Mouse (Mus musculus): ENCODE data around the gene Ism2. TPM values are rescaled to one million over a fixed set of nuclear protein-coding genes. Genes with fewer than 3 reads are reported as not detected.

The Ism2 gene
- polyA plus RNA-seq, 1 experiment from 2014 or later, result 0.33 TPM

DNA sequence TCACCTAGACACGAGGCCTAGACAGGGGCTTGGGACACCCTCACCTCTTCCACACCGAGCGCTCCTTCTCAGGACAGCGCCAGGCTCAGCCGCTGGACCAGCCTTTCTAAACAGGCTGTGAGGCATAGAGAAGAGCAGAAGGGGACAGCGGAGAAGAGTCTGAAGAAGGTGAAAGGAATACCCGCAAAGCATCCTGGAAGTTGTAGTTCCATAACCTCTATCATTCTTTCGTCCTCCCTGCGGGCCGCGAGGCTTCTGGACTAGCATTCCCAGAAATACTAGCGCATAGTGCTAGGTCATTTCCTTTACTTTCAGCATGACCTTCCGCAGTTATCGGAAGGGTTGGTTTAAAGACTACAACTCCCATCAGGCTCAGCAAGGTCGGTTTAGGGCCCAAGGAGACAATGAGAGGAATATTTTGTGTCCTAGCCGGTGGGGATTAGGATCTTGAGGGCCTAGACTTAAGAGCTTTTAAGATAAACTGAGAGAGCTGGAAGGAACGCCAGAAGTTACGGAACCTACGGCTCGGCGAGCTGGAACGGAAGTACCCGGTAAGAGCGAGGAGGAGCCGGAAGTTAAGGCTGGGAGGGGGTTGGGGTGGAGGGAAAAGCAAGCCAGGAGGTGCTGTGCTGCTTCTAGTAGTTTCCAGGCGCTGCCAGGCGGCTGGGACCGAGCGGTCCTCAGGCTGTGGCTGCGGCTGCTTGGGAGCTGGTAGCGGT lies 33.2 kb downstream of the Ism2 start, which contains the start of the genes Vipas39 and Ahsa1:
TSS of gene Vipas39 (minus strand) at position 149 of the 719 bp plus-strand sequence.
TSS of gene Ahsa1 (plus strand) at position 372 of the 719 bp plus-strand sequence.
- peak within 1 kb of the TSS; percentile 93 for H3K27ac ChIP-seq
- peaks cover 28% of the 10 kb centered on the region for H3K4me1 ChIP-seq
- no peaks in the 10 kb centered on the region for H3K9me3 ChIP-seq (replicated peaks)
- H3K36me3 ChIP-seq, result peaks cover 53% of the 10 kb centered on the region
- H3K27me3 ChIP-seq (replicated peaks), result no peaks in the 10 kb centered on the region
- peak within 1 kb of the TSS; percentile 79 for H3K4me2 ChIP-seq
- H3K9ac ChIP-seq, result peak within 1 kb of the TSS; percentile 92
- WGBS (ENCODE audit: insufficient replicate concordance), result under 1% methylated on average over 31 of the region's 31 CpGs
- H3K4me3 ChIP-seq, result peak within 1 kb of the TSS; percentile 88
- peak; percentile 96 for ATAC-seq

DNA sequence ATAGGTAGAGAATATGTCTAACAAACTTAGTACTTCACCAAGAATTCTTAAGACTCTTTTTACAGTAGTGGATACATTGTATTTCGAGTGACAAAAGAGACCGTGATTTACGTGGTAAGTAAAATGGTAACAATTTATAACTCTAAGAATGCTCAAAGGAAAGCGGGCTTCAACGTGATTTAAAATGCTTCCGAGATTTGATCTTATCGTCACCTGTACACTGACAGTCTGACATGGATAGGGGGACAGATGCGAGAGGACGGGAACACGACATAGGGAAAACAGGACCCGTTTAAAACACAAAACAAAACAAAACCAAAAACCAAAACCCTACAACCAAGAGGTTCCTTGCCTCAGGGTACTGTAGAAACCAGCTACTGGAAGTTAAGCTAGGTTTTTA lies 34.1 kb downstream of the Ism2 start:
- Histone ChIP-seq H3K4me3 (peak overlapping the region; percentile 88), H3K4me2 (peak overlapping the region; percentile 79), H3K27ac (peak overlapping the region; percentile 57), H3K27me3 (replicated peaks) (no peaks in the 10 kb centered on the region), H3K9me3 (replicated peaks) (no peaks in the 10 kb centered on the region), H3K9ac (peak overlapping the region; percentile 92), H3K36me3 (peaks cover 52% of the 10 kb centered on the region), H3K4me1 (peaks cover 28% of the 10 kb centered on the region)
- WGBS (ENCODE audit: insufficient replicate concordance), result 21% methylated on average over 11 of the region's 11 CpGs
- no peak for ATAC-seq

DNA sequence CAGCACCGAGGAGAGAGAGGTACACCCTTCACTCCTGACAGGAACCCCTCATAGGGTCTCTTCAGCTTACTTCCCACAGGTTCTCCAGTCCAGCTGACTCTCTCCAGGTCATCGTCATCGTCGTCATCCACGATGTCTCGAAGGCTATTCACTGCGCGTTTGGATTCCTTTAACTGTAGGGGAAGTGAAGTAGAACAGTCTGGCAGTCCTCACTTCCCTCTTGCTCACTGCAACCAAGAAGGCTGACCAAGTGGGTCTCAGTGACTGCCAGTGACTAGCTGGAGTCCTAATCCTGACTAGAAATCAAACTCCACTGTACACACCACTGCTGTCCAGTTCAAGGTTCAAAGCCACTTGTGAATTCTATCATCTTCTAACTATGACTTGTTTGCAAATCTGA lies 38.9 kb downstream of the Ism2 start:
- Histone ChIP-seq H3K27ac (no peak overlapping the region), H3K4me1 (peaks cover 21% of the 10 kb centered on the region), H3K9ac (no peak overlapping the region), H3K9me3 (replicated peaks) (no peaks in the 10 kb centered on the region), H3K36me3 (peaks cover 70% of the 10 kb centered on the region), H3K27me3 (replicated peaks) (no peaks in the 10 kb centered on the region), H3K4me3 (no peak overlapping the region), H3K4me2 (no peak overlapping the region)
- no peak for ATAC-seq
- WGBS (ENCODE audit: insufficient replicate concordance), result 94% methylated on average over 8 of the region's 8 CpGs

DNA sequence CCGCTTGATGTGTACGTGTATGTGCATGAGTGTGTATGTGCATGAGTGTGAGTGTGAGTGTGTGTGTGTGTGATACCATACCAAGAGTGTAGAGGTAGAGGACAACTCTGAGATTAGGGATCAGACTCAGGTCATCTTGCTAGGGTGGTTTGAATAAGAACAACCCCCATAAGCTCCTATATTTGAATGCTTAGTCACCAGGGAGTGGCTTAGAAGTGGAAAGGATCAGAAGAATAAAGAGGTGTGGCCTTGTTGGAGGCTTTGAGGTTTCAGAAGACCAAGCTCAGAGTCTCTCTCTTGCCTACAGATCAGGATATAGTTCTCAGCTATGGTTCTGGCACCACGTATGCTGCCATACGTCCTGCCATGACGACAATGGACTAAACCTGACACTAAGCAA lies 42.9 kb downstream of the Ism2 start:
- Histone ChIP-seq H3K4me2 (no peak overlapping the region), H3K36me3 (peaks cover 83% of the 10 kb centered on the region), H3K27me3 (replicated peaks) (no peaks in the 10 kb centered on the region), H3K4me1 (peaks cover 11% of the 10 kb centered on the region), H3K27ac (no peak overlapping the region), H3K9ac (no peak overlapping the region), H3K4me3 (no peak overlapping the region), H3K9me3 (replicated peaks) (no peaks in the 10 kb centered on the region)
- peak; percentile 75 for ATAC-seq
- 84% methylated on average over 5 of the region's 5 CpGs for WGBS (ENCODE audit: insufficient replicate concordance)

DNA sequence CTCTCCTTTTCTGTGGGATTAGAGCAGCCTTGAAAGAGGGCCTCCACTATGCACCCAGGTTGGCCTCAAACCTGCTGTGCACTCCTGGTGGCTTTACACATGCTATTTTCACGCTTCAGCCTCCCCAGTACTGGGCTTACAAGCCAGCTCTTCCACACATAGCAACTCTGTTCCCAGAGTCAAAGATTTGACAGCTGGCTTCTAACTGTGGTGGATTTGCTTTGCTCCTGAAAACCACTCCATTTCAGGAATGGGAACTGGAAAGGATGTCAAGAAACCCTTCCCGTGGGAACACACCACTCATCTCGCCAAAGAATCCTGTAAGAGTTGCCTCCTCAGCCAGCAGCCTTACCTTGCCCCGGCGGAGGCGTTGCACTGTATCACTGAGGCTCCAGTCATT lies 45.6 kb downstream of the Ism2 start:
- WGBS (ENCODE audit: insufficient replicate concordance), result 91% methylated on average over 6 of the region's 6 CpGs

DNA sequence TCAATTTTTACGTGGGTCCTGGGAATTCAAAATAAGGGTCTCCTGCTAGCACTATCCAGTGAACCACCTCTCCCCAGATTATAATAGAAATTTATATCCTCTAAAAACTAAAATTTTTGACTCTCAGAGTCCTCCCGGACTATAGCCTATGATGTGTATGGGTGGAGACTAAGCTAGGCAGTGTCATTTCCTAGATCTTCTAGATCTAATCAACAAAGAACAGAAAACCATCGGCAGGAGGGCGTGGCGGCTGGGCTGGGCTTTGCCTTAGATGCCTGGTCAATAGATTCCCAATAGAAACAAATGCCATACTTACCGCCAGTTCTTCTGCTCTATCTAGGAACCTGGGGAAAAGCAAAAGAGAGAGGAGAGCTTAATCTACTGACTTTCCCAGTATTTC lies 49.3 kb downstream of the Ism2 start:
- H3K36me3 ChIP-seq, result peaks cover 77% of the 10 kb centered on the region
- H3K9me3 ChIP-seq (replicated peaks), result no peaks in the 10 kb centered on the region
- H3K27me3 ChIP-seq (replicated peaks), result no peaks in the 10 kb centered on the region
- no peak overlapping the region for H3K9ac ChIP-seq
- WGBS (ENCODE audit: insufficient replicate concordance), result 53% methylated on average over 6 of the region's 6 CpGs
- H3K4me3 ChIP-seq, result no peak overlapping the region
- peak; percentile 55; the same call in 1 of the 2 replicates for ATAC-seq
- no peak overlapping the region for H3K27ac ChIP-seq
- H3K4me1 ChIP-seq, result peaks cover 16% of the 10 kb centered on the region
- H3K4me2 ChIP-seq, result no peak overlapping the region

More for the DNA sequence above, 45.6 kb downstream of the Ism2 start:
- H3K27ac ChIP-seq, result no peak overlapping the region
- no peak overlapping the region for H3K4me3 ChIP-seq
- H3K36me3 ChIP-seq, result peaks cover 90% of the 10 kb centered on the region
- H3K9ac ChIP-seq, result no peak overlapping the region
- peaks cover 28% of the 10 kb centered on the region for H3K4me1 ChIP-seq
- ATAC-seq, result no peak
- H3K9me3 ChIP-seq (replicated peaks), result no peaks in the 10 kb centered on the region
- no peak overlapping the region for H3K4me2 ChIP-seq
- no peaks in the 10 kb centered on the region for H3K27me3 ChIP-seq (replicated peaks)

DNA sequence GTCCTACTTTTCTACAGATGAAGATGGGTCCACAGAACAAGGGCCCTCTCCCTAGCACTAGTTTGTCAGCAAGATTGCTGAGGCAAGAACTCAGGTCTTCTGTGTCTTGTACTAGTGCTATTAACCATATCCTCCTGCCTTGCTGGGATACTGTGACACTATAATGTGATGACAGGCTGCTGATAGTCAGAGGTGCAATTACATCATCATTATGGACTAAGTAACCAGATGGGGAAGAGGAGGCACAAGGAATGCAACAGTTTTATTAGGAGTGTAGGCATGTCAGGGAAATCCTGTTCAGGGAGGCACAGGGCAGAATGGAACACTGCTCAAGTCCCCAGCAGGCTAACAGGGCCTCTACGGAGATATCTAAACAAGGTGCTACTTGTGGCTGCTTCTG lies 60.9 kb downstream of the Ism2 start, which contains the start of gene Noxred1:
TSS of gene Noxred1 (minus strand) at position 101 of the 400 bp plus-strand sequence.
- Histone ChIP-seq H3K4me3 (no peak within 1 kb of the TSS), H3K4me1 (no peaks in the 10 kb centered on the region), H3K36me3 (peaks cover 48% of the 10 kb centered on the region), H3K27ac (no peak within 1 kb of the TSS), H3K9ac (no peak within 1 kb of the TSS), H3K27me3 (replicated peaks) (no peaks in the 10 kb centered on the region), H3K9me3 (replicated peaks) (no peaks in the 10 kb centered on the region), H3K4me2 (no peak within 1 kb of the TSS)
- ATAC-seq, result no peak
- WGBS (ENCODE audit: insufficient replicate concordance), result 92% methylated on average over 1 of the region's 1 CpGs

DNA sequence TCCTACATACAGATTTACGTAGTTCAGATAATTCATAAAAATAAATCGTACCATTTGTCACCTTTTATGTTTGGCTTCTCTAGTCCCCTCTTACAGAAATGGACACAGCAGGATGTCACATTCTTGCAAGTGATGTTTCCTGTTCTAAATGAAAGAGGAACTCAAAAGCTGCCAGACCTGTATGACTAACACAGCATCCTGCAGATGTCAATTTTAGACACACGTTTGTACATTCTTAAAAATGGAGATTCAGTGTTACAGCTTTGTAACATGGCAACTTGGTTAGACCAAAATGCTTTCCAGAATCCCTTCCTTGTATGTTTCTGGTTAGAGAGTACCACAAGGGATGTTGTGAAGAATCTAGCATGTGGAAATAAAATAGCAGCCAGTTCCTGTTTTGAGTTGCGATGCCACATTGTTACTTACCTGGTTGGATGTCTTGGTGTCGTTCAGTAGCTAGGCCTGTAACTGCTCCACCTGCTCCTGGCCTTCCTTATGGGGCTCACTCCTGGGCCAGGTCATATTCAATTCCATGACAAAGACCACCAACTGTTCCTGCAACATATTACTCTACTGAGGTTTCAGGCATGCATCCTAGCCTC lies 62.5 kb downstream of the Ism2 start:
- Histone ChIP-seq H3K9me3 (replicated peaks) (no peaks in the 10 kb centered on the region), H3K9ac (no peak overlapping the region), H3K4me3 (no peak overlapping the region), H3K27me3 (replicated peaks) (no peaks in the 10 kb centered on the region), H3K27ac (no peak overlapping the region), H3K36me3 (peaks cover 37% of the 10 kb centered on the region), H3K4me1 (no peaks in the 10 kb centered on the region), H3K4me2 (no peak overlapping the region)
- WGBS (ENCODE audit: insufficient replicate concordance), result 56% methylated on average over 5 of the region's 5 CpGs
- ATAC-seq, result no peak

DNA sequence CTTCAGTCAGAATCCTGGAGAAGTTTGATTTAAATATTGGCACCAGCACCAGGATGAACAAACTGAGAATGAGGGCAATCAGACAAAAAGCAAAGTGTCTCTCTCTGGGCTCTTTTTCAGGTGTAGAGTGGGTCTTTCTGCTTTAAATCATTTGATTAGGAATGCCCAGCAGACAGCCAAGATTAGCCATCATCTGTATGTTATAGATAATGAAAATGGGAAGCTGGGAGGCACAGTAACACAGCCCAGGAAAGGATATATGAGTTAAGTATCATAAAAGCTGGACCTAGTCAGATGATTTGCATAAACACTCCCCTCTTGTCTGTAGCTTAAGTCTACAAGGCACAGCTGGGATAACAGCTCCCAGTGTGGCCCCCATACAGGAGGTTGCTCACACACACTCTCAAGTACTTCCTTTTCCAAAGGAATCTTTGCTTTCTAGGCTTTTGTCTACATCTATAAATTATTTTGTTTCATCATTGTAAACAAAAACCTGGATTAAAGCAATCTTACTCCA lies 69.1 kb downstream of the Ism2 start:
- Histone ChIP-seq H3K27ac (no peak overlapping the region), H3K27me3 (replicated peaks) (no peaks in the 10 kb centered on the region), H3K36me3 (no peaks in the 10 kb centered on the region), H3K4me3 (no peak overlapping the region), H3K9ac (no peak overlapping the region), H3K9me3 (replicated peaks) (no peaks in the 10 kb centered on the region), H3K4me2 (no peak overlapping the region), H3K4me1 (peaks cover 20% of the 10 kb centered on the region)
- ATAC-seq, result no peak

DNA sequence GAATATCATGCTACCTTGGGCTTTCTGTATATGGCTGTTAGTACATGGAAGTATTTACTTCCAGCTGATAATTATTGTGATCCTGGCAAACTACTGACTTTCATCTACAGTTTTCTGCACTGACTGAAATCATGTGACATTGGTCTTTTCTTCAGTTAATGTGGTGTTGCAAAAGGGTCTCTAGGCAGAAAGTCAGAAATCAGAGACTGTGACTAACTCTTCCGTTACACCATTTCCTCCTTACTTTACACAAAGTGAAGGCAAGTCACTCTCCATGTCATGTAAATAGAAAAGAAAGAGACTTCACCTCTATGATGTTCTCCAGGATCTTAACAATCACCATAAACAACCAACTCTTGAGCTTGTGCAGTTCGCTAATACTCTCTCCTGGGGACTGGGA lies 69.9 kb downstream of the Ism2 start:
- ATAC-seq, result no peak
- H3K4me1 ChIP-seq, result peaks cover 27% of the 10 kb centered on the region
- H3K36me3 ChIP-seq, result no peaks in the 10 kb centered on the region
- H3K27ac ChIP-seq, result no peak overlapping the region
- H3K9me3 ChIP-seq (replicated peaks), result no peaks in the 10 kb centered on the region
- no peak overlapping the region for H3K9ac ChIP-seq
- H3K4me2 ChIP-seq, result no peak overlapping the region
- H3K27me3 ChIP-seq (replicated peaks), result no peaks in the 10 kb centered on the region
- WGBS (ENCODE audit: insufficient replicate concordance), result 77% methylated on average over 2 of the region's 2 CpGs
- H3K4me3 ChIP-seq, result no peak overlapping the region
